Mouse (Mus musculus): ENCODE results near the gene Uox.
A peak's percentile ranks its signal among the peaks of the same experiment; 100 is the strongest.

Uox gene

DNA sequence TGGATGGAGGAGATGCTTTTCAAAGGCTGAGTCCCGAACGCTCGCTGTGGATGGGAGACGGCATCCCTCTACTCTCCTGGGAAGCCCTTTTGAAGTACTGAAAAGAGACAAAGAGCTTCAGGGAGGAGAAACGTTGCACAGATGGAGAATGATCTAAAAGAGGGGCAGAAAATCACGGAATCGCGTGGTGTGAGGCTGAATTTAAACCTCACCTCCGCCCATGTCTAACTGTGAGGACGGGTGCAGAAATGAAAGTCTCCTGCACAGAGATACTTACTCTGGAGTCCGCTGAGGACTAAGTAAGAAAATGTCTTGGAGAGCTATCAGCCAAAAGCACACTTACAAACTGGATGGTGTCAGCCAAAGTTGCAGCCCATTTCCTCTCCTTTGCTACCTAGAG, 51.7 kb downstream of the Uox start:
- DNase-seq (ENCODE audit: low read depth): no peak

DNA sequence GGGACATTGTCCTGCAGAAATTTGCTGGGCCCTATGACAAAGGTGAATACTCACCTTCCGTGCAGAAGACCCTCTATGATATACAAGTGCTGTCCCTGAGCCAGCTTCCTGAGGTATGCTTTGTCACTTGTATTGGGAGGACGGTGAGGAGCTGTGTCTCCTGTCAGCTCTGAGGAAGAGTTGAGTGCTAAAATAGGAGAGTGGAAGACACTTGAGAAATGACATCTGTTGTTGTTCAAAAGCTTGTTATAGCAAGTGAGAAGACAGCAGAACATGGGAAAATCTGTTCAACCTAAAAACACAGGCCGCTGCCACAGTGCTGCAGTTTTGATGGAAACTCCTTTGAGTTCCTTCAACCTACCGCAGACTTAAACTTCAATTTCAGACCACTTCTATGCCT, 55.5 kb downstream of the Uox start:
- no peak for DNase-seq (ENCODE audit: low read depth)

DNA sequence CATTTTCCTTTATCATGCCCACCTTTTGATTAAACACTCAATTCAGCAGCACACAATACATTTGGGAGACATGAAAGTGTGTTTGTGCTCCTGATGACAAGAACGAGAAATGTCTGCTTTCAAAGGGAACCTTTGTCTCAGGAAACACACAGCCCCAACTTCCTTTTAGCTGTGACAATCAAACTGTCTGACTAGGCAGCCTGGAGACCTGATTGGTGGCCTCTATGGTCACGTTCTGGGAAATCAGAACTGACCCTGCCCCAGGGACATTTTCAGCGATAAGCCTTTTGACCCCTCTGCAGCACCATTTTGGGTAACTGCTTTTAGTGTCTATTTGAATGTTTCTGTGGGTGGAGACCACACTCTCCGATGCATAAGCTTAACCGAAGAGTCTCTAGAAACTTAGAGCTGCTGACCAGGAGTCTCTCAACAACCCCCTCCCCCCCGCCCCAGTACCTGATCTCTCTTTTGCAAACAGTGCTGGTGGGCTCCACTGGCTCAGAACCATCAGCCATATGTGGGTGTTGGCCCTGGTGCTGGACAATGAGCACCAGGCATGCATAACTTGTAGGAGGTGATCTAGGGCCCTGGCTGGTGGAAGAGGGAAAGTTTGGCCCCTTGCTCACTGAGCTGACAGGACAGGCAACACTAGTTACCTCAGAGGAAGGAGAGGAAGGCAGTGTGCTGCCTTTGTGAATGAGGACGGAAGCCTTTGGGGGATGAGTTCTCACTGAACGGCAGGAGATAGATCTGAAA, 58.2 kb downstream of the Uox start:
- DNase-seq (ENCODE audit: low read depth): no peak

DNA sequence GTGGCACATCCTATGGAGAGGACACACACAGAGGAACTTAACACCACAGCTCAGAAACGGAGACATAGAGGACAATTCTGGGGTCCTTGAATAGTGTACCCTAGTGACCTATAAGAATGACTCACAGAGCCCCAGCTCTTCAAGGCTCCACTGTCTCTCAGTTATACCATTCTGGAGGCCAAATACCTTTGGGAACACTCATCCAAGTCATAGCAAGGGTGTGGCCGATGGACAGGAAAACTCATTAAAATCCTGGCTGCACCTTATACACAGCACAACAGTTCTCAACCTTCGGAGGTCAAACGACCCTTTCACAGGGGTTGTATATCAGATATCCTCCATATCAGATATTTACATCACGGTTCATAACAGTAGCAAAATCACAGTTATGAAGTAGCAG, 62.3 kb downstream of the Uox start:
- no peak for DNase-seq (ENCODE audit: low read depth)

DNA sequence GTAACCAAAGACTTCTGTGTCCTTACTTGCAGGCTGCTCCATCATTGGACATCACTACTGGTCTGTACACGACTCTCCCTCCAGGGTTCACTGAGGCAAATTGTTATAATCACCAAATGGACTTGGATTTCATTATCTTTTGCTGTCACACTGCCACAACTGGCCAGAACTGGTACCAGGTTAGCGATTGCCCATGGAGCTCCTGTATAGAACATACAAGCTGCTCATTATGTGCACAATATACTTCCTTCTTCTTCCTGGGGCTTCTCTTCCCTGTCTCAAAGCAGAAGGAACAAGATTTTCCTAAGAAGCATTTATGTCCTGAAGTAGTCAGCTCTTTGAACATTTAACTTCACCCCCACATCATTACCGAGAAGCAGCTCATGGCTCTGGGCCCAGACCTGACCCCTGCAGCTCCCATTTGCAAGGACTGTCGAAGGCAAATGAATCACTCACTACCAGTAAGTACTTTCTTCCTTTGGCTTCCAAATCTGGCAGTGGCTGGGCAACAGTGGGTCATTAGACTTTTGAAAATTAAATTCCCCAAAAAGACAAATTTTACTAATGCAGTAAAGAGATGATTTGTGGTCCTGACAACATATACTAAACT, 71.7 kb downstream of the Uox start:
- peak; percentile 53 for DNase-seq (ENCODE audit: low read depth)

DNA sequence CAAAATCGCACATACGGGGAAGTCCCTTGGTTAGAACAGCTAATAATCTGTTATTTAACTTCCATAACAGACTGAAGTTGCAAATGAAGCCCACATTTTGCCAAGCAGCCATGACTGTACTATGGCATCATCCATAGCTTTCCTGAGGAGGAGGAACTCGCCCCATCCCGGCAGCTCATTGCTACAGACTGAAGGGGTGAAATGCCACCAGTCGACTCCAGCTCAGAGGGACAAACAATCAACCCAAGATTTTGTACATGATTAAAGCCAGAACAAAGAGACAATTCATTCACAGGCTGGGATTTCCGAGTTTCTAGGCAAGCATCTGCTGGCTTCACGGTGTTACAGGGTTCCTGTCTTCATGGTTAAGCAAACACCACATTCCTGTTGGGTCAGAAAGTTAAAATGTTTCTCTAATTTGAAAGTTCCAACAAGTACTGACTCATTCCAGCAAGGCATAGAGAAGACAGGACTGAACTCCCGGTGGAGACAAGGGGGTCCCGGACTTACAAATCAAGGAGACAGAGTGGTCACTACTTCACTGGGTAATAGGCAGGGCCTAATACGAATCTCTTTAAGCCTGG, 79.2 kb downstream of the Uox start:
- DNase-seq (ENCODE audit: low read depth): peak; percentile 62

DNA sequence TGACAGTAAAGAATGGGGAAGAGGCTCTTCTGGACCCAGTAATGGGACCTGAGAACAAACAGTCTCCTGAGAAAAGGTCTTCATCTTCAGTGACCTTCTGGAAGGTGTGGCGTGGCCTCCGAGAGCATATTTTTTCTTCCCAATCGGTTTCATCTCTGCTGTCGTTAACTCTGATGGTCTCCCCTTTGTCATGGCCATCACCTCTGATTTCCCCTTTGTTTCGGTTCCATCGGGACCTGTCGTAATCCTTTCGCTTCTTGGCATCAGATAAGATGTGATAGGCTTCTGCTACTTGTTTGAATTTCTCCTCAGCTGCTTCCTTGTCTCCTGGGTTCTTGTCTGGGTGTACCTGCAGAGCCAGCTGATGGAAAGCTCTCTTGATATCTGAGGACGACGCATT, 80.5 kb downstream of the Uox start:
- no peak for DNase-seq (ENCODE audit: low read depth)

DNA sequence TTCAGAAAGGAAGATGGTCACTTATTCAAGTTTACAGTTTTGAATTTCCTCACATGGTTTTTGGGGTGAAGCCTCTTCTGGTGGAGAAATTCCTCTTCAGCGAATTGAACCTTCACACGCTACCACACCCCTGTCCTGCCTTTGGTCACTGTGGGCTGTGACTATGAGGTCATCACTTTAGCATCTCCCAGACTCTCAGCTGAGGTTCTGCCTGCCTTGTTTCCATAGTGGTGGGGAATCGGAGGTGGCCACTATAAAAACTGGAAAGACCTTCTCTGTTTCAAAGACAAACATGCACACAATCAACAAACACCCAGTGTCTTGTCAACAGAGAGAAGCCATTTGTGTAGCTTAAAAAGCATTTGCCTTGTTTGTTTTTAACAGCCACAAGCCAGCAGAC, 81.0 kb downstream of the Uox start, which contains the start of gene 4930503B20Rik:
Gene 4930503B20Rik, minus strand, starts transcription at position 101 of the 400 bp plus-strand sequence.
- no peak for DNase-seq (ENCODE audit: low read depth)

DNA sequence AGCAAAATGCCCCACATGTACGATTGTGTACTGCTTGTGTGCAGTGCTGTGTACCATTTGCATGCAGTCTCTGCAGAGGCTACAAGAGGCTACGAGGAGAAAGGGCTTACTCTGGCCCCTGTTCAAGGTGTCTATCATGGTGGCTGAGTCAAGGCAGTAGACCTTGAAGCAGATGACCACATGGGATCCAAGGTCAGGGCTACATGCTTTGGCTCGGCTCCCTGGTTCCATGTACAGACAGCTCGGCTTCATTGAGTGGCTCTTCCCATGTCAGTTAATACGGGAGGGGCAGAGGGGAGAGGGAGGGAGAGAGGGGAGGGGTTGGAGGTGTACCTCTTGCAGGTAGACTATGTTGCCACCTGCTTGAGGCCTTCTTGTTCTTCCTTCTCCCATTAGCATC, 82.2 kb downstream of the Uox start:
- DNase-seq (ENCODE audit: low read depth): no peak

DNA sequence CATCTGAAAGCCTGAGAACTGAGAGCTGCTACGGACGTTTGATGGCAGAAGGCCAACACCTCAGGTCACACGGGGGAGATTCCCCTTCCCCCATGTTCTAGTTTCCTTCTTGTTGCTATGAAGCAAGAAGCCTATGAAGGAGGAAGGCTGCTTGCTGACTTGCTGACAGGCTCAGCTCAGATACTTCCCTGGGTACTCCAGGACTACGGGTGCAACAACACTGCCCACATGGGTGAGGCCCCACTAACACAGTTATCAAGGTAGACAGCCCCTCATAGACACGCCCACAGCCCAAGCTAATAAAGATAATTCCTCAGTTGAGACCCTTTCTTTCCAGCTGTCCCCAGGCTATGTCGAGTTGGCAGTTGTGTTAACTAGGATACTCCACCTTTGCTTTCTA, 83.5 kb downstream of the Uox start:
- no peak for DNase-seq (ENCODE audit: low read depth)

DNA sequence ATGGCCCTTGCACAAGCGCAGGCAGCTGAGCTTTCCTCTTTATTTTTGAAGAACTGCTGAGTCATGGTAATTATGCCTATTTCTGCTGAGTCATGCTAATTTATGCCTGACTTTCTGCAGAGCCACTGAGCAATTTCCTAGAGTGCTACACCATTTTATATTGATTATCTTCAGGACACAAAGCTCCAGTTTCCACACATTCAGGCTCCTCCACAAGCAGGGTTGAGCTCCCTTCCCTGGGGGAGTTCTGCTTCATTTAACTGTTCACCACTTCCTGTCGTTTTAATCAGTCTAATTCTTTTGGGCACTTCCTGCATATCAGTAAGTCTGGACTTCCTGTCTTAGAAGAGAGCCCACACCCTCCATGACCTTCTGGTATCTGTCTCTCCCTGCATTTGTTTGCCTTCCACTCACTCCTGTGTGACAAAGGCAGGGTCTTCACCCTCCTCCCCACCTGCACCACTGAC, 84.9 kb downstream of the Uox start:
- DNase-seq (ENCODE audit: low read depth): no peak

DNA sequence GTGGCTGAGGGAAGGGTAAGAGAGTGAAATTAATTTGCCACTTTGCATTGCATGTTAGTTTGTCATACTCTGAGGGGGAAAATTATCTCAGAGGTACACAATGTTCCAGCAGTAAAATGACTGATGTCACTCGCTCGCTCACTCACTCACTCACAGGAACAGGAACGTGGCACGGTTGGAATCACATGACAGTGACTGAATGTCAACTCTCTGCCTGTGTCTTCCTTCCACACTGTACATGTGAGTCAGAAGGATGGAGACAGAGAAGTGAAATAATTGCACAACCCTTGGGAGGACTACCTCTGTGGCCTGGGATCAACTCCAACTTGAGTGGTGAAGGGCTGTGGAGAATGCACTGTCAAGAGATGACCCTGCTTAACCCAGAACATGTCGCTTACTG, 87.2 kb downstream of the Uox start:
- no peak for DNase-seq (ENCODE audit: low read depth)

DNA sequence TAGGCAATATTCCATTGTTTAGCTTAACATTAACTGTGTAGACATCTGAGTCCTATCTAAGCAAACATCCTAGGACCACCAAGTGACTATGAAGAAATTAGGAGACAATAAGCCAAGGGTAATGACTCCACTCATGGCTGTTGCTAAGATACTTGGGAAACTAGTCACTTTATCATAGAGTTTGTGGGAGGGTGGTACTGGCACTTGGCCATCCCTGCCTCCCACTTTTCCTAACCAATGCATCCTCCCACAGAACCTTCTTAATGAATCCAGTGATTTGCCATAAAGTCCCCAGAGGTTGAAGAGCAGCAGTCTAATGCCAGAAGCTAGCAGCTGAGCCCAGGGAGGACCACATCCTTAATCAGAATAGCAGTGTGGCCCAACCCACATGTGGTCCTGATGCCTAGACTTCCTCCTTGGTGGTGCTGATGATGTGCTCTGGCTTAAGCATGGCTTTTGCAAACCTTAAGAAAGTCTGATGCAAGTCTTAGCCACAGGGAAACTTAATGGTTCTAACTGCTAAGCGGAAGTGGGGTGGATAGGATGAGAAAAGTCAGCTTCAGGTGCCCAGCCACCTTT, 87.9 kb downstream of the Uox start:
- DNase-seq (ENCODE audit: low read depth): no peak

DNA sequence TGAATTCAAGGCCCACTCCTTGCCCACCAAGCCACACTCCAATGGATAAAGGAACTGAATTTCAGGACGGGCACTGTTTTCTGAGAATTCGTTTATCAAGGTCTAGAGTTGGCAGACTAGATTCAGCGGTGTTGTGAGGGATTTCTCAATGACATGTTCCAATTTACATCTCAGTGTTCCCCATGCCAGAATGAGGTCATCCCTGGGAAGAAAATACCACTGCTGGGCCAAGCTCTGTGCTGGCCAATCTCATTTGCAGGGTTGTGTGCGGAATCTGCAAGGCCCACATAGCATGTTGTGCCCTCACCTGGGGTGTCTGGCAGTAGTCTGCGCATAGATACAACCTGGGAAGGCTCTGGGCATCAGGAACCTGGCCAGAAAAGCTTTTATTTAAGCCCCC, 89.1 kb downstream of the Uox start:
- DNase-seq (ENCODE audit: low read depth): no peak

DNA sequence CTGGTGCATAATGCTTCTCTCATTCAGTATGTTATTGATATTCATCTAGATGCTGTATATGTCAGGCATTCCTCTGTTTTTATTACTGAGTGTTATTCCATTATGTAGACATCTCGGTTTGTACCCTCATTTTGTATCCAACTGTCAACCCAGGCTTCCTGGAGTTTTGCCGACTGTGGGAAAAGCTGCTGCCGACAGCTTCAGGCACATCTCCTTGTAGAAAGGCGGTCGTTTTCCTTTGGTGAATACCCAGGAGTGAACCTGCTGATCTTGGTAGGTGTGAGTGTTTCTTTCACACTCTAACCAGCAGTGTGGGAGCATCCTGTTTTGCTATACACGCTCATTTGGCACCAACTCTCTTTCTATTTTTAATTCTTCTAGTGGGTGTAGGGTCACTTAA, 90.8 kb downstream of the Uox start:
- DNase-seq (ENCODE audit: low read depth): no peak

DNA sequence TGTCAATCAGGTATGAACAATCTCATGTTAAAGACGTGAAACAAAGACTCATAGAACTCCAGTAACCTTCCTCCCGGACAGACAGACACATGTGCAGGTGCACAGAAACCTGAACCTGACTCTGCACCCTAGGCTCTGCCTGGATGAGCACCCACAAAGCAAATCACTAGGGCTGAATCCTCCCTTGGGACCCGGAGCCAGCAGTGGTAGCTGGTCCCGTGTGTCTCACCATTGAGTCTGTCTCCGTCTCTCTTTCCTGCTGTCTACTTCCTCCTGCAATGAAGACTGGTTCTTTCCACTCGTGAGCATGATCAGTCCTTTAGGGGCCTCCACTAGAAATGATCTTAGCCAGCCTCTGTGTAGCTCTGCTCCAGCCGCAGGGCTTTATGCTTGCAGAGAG, 91.7 kb downstream of the Uox start:
- no peak for DNase-seq (ENCODE audit: low read depth)

DNA sequence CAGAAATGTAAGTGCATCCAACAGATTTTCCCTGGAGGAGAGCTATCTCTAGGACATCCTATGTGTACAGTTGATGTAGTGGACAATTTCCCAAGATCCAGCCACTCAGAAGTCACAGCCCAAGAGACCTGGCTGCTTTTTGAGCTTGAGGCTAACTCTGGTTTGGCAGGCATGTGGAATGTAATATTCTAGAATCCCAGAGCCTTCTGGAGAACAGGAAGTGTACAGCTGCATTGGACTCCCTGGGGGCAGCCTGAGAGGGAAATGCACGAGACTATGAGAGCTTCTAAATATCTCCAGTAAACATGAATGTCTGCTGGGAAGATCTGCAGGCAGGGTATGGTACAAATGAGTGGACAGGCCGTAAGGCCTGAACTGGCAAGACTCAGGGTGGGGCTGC, 100.9 kb downstream of the Uox start:
- no peak for DNase-seq (ENCODE audit: low read depth)

DNA sequence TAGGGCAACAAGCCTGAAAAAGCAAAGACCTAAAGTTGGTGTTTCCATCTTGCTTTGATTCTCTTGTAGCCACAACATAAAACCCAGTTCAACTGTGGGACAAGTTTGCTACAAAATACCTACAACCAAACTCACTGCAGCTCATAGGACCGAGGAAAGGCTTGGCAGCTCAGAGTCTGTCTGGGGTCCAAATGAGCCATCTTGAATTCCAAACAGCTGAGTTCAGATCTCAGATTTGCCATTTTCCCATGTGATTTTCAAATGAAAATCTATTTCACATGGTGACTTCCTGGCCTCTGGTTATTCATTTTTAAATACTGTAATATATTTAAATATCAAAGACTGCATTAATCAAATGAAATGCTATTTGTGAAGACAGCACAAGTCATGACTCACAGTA, 104.9 kb downstream of the Uox start:
- DNase-seq (ENCODE audit: low read depth): peak; percentile 81

DNA sequence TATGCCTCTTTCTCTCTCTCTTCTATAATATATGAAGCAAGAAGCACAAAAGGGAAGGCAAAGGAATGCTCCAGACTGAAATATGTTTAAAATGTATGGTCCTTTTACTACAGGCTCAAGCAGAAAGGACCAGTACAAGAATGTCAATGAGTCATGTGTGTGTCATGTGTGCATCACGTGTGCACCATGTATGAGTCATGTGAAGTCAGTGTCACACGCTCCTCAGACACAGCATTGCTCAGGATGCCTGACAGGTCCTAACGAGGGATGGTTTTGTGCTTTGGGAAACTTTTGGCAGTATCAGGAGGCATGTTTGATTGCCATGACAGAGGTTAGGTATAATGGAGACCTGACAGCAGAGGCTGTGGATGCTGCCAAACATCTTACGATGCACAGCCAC, 106.0 kb downstream of the Uox start:
- DNase-seq (ENCODE audit: low read depth): no peak

DNA sequence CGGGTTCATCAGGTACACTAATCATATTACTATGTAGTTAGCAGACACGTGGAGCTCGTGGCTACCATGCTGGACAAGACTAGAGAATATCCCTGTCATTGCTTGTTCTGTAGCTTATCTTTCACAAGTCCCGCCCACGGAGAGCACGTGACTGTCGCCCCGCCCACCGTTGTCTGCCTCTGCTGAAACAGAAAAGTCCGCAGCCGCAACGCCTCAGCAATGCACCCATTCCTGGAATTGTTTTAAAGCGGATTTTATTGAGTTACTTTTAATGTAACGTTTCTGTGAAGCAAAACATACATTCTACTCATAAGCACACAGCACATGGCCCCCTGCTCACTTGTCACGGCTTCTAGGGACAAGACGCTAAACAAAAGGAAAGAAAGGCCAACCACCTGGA, 109.4 kb downstream of the Uox start:
- DNase-seq (ENCODE audit: low read depth): no peak

DNA sequence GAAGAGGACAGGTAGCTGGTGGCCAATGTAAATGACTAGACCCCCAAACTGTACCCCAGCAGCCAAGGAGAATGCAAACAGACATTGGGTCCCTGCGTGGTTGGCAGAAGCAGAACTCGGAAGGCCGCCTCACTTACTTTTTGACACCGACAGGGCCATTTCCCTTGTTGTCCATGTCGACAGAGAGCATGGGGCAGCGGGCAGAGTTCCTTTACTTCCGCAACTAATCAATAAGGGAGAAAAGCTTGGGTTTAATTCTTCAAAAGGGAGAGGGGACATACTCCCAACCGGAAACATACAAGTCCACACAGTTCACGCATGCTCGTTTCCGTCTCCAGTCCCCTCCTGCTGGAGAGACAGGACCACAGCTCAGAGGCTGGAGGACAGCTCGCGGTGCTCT, 110.4 kb downstream of the Uox start:
- no peak for DNase-seq (ENCODE audit: low read depth)

DNA sequence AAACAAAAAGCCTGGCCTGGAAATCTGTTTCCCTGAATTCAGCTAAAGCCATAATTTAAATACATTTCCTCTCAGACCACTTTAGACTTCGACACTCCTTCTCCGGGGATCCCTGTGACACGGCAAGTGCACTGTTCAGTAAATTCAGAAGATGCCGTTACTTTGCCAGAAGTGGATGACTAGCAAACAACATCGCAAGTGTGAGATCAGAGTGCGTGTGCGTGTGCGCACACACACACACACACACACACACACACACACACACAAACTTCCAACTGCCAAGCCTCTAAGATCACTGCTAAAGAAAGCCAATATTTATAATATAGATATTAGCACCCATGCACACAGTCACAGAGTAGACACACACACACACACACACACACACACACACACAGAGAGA, 111.5 kb downstream of the Uox start:
- DNase-seq (ENCODE audit: low read depth): no peak

Measured in fibroblast of lung, adult 2 months (primary cell).